9 mouse cellular contexts compared by ENCODE assay signal in the genomic region with DNA sequence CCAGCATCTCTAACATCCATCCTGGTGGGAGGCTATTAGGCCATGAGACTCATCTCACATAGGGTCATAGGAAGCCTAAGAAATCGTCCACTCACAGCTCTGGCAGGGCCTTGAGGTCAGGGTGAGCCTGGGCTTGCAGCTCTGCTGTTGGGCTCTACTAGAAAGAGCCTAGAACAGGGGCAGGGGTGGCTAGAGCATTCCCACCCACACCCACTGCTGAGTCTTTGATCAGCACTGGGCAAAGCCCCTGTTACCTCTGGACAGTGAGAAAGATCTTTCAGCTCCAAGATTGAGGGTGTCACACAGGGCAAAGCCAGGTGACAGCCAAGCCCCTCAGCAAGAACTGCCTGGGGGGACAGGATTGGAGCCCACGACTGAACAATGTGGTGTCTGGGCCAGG. TPM values are rescaled to one million over a fixed set of nuclear protein-coding genes. Genes with fewer than 3 reads are reported as not detected.
DNase-seq lines count a peak whose midpoint lies in the region; ATAC-seq lines count a peak whose summit lies in the region.
"Had no signal": no experiment of that assay in that cellular context is flagged by ENCODE, and none has a peak within 500 bp of the region (broad histone marks: within the 10 kb centered on the region; RNA-seq: fewer than 3 reads in every experiment).

No protein-coding gene starts in this region.

- no peaks in the 10 kb centered on the region for H3K27me3 ChIP-seq in heart, embryonic 10.5 days (ENCODE audit: insufficient read depth, poor library complexity, severe bottlenecking)
- no peaks in the 10 kb centered on the region for H3K27me3 ChIP-seq in heart, embryonic 15.5 days
- H3K27me3 ChIP-seq in liver, embryonic 13.5 days = no peaks in the 10 kb centered on the region

- 58% methylated on average over 2 of the region's 2 CpGs for WGBS in heart, embryonic 10.5 days
- WGBS in heart, embryonic 15.5 days = 54% methylated on average over 2 of the region's 2 CpGs
- 43% methylated on average over 2 of the region's 2 CpGs for WGBS in liver, embryonic 13.5 days (ENCODE audit: insufficient replicate concordance)

- H3K9me3 ChIP-seq in heart, embryonic 10.5 days = no peaks in the 10 kb centered on the region
- no peaks in the 10 kb centered on the region for H3K9me3 ChIP-seq in heart, embryonic 15.5 days (replicated peaks)
- H3K9me3 ChIP-seq in liver, embryonic 13.5 days (replicated peaks) = no peaks in the 10 kb centered on the region

- ATAC-seq in heart, embryonic 15.5 days (replicated peaks; ENCODE audit: insufficient number of reproducible peaks, insufficient read depth, low FRiP score, low read depth) = no peak
- ATAC-seq in liver, embryonic 13.5 days (ENCODE audit: low read depth) = no peak
- ATAC-seq in monocyte, adult 5-6 weeks (replicated peaks; ENCODE audit: insufficient number of reproducible peaks, low FRiP score, low TSS enrichment, poor library complexity, severe bottlenecking) = no peak

- no peaks in the 10 kb centered on the region for H3K36me3 ChIP-seq in heart, embryonic 10.5 days
- H3K36me3 ChIP-seq in heart, embryonic 15.5 days = no peaks in the 10 kb centered on the region
- H3K36me3 ChIP-seq in liver, embryonic 13.5 days = no peaks in the 10 kb centered on the region

- H3K9ac ChIP-seq in heart, embryonic 15.5 days = peak overlapping the region; percentile 44
- H3K9ac ChIP-seq in liver, embryonic 13.5 days = no peak overlapping the region

- H3K4me1 ChIP-seq in heart, embryonic 10.5 days = peaks cover 56% of the 10 kb centered on the region
- H3K4me1 ChIP-seq in brown adipose tissue, adult 24 weeks (ENCODE audit: control insufficient read depth, insufficient read depth, insufficient read length, low read length) = peaks cover 20% of the 10 kb centered on the region
- H3K4me1 ChIP-seq in heart, embryonic 15.5 days (replicated peaks) = peaks cover 42% of the 10 kb centered on the region
- H3K4me1 ChIP-seq in liver, embryonic 13.5 days (replicated peaks) = peaks cover 6% of the 10 kb centered on the region; the same call in 1 of the 2 replicates

- intact Hi-C loops in heart, postnatal 10 days (cut with DNase I) = no loop called here

- no peak for DNase-seq in heart, embryonic 10.5 days (ENCODE audit: low spot score)
- DNase-seq in heart, postnatal 10 days = no peak
- no peak for DNase-seq in liver, embryonic 13.5 days
- no peak for DNase-seq in urinary bladder, postnatal 14 days (ENCODE audit: low spot score)
- no peak for DNase-seq in spleen, postnatal 36 days (ENCODE audit: low spot score in 2 of 2)
- DNase-seq: cerebellum, postnatal 36 days had no signal

- no peak overlapping the region for H3K4me2 ChIP-seq in heart, embryonic 15.5 days
- no peak overlapping the region for H3K4me2 ChIP-seq in liver, embryonic 13.5 days

- no peak overlapping the region for H3K4me3 ChIP-seq in heart, embryonic 10.5 days
- no peak overlapping the region for H3K4me3 ChIP-seq in brown adipose tissue, adult 24 weeks (ENCODE audit: insufficient read depth, low read depth, low read length)
- no peak overlapping the region for H3K4me3 ChIP-seq in heart, embryonic 15.5 days
- H3K4me3 ChIP-seq in liver, embryonic 13.5 days (replicated peaks) = no peak overlapping the region

- peak overlapping the region; percentile 88 for H3K27ac ChIP-seq in heart, embryonic 10.5 days
- peak overlapping the region; percentile 51 for H3K27ac ChIP-seq in brown adipose tissue, adult 24 weeks (replicated peaks; ENCODE audit: low read depth, low read length)
- H3K27ac ChIP-seq in heart, embryonic 15.5 days = peak overlapping the region; percentile 95
- peak overlapping the region; percentile 10; the same call in 1 of the 2 replicates for H3K27ac ChIP-seq in liver, embryonic 13.5 days

RNA-seq across cellular contexts. Expression of a gene that starts 57.0 kb away (rescaled TPM):
- polyA plus RNA-seq in heart, embryonic 10.5 days (2016; fragmentation: Nextera tagmentation; extraction: Ambion mirVana) = 3.6 and 4.6 TPM in 2 replicates
- 1 to 10 TPM; 2.8 to 3.8 TPM for total RNA-seq in heart, postnatal 10 days (2021)
- polyA plus RNA-seq in brown adipose tissue, adult 24 weeks (2012; ENCODE audit: insufficient read depth, insufficient read length, missing spikeins) = 1.3 and 1.8 TPM in 2 replicates
- 1.9 and 2.5 TPM in 2 replicates for polyA plus RNA-seq in heart, embryonic 15.5 days (2015; fragmentation: Nextera tagmentation; extraction: Ambion mirVana)
- polyA plus RNA-seq in liver, embryonic 13.5 days (2015; fragmentation: Nextera tagmentation; extraction: Ambion mirVana) = 1.7 and 1.9 TPM in 2 replicates
- 0.97 TPM in 1 of 3 replicates, not detected in the others for total RNA-seq in monocyte, adult 5-6 weeks (2017)

RNA-seq across cellular contexts. Expression of a gene that starts 57.2 kb away (rescaled TPM):
- polyA plus RNA-seq in heart, embryonic 10.5 days (2016; fragmentation: Nextera tagmentation; extraction: Ambion mirVana) = 144 and 165 TPM in 2 replicates
- total RNA-seq in heart, postnatal 10 days (2021) = 10 to 100 TPM; 71.8 to 77.3 TPM
- polyA plus RNA-seq in brown adipose tissue, adult 24 weeks (2012; ENCODE audit: insufficient read depth, insufficient read length, missing spikeins) = 115 and 123 TPM in 2 replicates
- polyA plus RNA-seq in heart, embryonic 15.5 days (2015; fragmentation: Nextera tagmentation; extraction: Ambion mirVana) = 117 and 120 TPM in 2 replicates
- 93.6 and 109 TPM in 2 replicates for polyA plus RNA-seq in liver, embryonic 13.5 days (2015; fragmentation: Nextera tagmentation; extraction: Ambion mirVana)
- total RNA-seq in monocyte, adult 5-6 weeks (2017) = 111 to 130 TPM (median 118 TPM) in 3 replicates

Comparison
In these comparisons a context has a peak if more than half of its experiments do, and no peak if none do; other contexts are left out.
1. H3K27ac ChIP-seq: peak in every context shown above with its lines; median percentile 95 in heart, embryonic 15.5 days; 88 in heart, embryonic 10.5 days; 51 in brown adipose tissue, adult 24 weeks; 10 in liver, embryonic 13.5 days.